Mouse (Mus musculus) T-helper 1 cell (primary cell): ENCODE results near the gene Coro6.

Experiments
- in situ Hi-C: fragments of 300-600 bp; cut with MboI, MseI; formaldehyde crosslinking; loops from one replicate; pipeline ENCODE4 v1.15.1; 2025; ENCODE audit warnings: high pct_unique_total_duplicates

Coro6 gene

GRCm38 (mm10) chr11:77464684-77465083 is 2.5 kb downstream of the Coro6 start:
- in situ Hi-C loops: loop anchor here (5.0 kb wide), 1 partner anchor 362 kb away; no protein-coding TSS in a partner anchor

- in situ Hi-C loops: loop anchor here (5.0 kb wide), 1 partner anchor 363 kb away; no protein-coding TSS in a partner anchor
Measured at GRCm38 (mm10) chr11:77465111-77465510, 2.9 kb downstream of the Coro6 start.

DNA sequence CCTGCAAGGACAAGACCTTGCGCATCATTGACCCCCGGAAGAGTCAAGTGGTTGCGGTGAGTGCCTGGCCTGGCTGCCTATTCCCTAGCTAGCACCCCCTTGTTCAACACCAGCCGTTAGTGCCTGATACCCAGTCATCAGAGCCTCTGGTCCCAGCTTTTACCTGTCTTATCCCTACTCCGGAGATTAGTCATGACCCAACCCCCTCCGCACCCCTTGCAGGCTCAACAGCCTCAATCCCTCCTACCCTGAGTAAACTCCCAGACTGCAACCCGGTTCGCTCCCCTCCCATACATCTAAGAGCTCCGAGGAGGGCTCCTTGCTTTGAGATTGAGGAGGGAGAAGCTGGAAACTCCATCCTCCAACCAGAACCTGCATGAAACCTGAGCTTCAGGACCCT is 4.3 kb downstream of the Coro6 start:
- in situ Hi-C loops: loop anchor here (5.0 kb wide), 1 partner anchor 364 kb away; no protein-coding TSS in a partner anchor

DNA sequence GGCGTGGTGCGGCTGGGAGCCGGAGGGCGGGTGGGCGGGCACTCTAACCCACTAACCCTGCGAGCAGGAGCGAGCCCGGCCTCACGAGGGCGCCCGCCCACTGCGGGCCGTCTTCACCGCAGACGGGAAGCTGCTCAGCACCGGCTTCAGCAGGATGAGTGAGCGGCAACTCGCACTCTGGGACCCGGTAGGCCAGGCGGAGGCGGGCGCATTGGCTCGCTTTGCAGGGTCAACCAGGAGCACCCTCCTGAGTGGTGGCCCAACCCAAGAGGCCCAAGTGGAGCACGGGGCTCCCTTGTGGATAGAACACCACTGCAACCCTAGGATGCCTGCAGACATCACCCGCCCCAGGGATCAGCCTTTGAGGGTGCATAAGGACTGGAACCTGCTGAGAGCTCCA is 4.9 kb downstream of the Coro6 start:
- in situ Hi-C loops: loop anchor here (5.0 kb wide), 1 partner anchor 365 kb away; no protein-coding TSS in a partner anchor

DNA sequence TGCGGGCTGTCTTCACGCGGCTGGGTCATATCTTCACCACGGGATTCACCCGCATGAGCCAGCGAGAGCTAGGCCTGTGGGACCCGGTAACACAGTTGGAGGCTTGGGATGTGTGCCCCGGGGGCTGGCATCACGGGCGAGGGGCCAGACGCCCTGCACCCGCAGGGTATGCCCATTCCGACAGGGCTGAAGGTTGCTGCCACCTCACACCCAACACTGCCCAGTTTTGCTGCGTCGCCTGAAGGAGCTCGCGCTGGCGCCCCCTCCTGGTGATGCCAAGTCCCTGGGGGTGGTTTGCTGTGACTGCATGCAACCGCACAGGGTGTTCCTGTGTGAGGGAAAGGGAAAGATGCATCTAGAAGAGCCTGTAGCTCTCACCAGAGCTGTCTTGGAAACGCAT is 5.6 kb downstream of the Coro6 start:
- in situ Hi-C loops: loop anchor here (5.0 kb wide), 1 partner anchor 365 kb away; no protein-coding TSS in a partner anchor

DNA sequence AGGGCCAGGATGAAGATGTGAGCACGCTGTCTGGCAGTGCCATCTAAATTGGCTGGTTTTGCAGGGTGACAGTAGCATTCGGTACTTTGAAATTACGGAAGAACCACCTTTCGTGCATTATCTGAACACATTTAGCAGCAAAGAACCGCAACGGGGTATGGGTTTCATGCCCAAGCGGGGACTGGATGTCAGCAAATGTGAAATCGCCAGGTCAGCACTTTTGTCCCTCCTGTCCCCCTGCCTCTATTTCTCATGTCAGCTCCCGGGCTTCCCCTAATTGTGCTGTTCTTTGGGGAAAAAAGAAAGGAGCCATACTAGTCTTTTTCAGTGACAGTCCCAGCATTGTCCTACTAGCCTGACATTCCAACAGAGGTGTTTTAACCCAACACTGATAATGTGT is 6.2 kb downstream of the Coro6 start:
- in situ Hi-C loops: loop anchor here (5.0 kb wide), 1 partner anchor 366 kb away; no protein-coding TSS in a partner anchor

DNA sequence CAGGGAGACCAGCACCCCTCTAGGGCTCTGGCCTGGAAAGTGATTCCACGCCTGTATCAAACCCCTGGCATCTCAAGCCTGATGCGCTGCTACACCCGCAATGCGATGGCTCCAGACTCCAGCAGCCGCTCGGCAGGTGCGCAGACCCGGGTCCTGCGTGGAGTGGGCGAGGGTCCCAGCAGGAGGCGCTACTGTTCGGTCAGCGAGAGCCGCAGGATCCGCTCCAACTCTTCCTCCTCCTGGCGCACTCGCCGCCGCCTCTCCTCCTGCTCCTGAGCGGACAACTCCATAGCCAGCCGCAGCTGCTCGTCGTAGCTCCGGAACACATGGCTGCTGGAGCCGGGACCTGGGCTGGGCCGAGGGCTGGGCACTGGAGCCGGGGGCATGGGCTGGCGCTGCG is 9.2 kb downstream of the Coro6 start:
- in situ Hi-C loops: no loop called here

DNA sequence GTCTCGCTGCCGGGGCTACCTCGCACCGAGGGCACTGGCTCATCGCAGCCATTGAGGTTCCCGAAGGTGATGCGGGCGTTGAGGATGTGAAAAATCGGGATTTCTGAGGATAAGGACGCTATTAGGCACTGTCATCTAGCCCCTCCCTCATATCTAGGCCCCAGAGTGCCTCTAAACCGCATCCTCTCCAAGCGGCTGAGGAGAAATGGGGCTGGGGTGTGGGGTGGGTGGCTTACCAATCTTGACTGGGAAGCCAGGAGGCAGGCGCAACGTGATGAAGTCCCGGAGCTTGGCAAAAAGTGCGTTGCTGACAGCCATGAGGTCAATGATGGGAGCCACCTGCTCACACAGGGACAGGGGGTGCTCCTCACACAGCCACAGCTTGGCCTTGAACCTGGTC is 10.6 kb downstream of the Coro6 start:
- in situ Hi-C loops: no loop called here

DNA sequence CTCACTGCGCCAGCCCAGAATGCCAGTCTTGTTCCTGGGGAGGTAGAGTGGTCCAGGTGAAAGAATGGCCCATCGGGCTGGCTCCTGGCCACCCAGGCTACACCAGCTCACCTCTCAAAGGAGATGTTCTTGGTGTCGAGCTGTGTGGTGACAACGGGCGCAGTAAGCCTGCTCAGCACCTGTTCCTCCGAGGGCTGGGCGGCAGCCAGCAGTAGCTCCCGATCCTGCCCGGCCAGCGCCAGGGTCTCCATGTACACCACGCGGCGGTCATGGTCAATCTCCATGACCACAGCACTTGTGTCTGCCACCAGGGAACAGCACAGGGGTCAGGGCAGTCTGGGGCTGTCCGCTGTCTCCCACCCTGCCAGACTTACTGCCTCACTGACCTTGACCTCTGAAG is 14.0 kb downstream of the Coro6 start:
- in situ Hi-C loops: no loop called here

- in situ Hi-C loops: no loop called here
Measured at GRCm38 (mm10) chr11:77476895-77477294, 14.7 kb downstream of the Coro6 start.

DNA sequence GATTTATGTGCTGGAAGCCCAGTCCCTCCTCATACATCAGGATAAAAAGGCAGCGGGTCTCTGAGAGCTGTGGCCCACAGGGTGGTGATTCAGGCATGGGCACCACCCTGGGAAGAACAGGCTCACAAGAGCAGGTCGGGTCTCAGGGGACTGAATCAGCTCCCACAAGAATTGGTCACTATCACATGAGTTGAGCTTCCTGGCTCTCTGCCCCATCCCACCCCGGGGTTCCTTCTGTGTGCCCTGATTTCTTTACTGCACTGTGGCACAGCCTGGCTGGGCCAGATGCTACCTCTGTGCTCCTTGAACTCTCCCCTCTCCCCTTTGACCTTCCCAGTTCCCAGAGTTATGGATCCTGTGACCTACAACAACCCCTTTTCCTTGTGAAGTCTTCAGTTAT is 20.8 kb downstream of the Coro6 start:
- in situ Hi-C loops: no loop called here

GRCm38 (mm10) chr11:77483510-77484255 is 21.5 kb downstream of the Coro6 start:
- in situ Hi-C loops: no loop called here

DNA sequence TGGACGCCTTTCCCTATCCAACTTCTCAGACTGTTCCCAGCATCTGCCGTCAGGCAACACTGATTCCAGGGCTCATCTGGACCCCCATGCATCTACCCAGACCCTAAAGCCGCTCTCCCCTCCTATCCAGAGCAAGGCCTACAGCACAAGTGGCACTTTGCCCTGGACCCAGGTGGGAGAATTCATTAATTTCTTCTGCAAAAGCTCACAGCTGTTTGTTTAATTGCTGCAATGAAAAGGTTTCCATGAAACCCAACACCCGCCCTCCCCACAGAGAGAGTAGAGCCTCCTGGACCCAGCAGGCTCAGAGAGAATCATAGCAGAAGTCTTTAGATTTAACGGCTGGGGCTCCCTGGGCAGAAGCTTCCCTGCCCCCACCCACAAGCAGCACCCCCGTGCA is 23.0 kb downstream of the Coro6 start:
- in situ Hi-C loops: no loop called here

GRCm38 (mm10) chr11:77486798-77487197 is 24.6 kb downstream of the Coro6 start:
- in situ Hi-C loops: no loop called here

- in situ Hi-C loops: no loop called here
Measured at GRCm38 (mm10) chr11:77488771-77489581, 26.8 kb downstream of the Coro6 start.

DNA sequence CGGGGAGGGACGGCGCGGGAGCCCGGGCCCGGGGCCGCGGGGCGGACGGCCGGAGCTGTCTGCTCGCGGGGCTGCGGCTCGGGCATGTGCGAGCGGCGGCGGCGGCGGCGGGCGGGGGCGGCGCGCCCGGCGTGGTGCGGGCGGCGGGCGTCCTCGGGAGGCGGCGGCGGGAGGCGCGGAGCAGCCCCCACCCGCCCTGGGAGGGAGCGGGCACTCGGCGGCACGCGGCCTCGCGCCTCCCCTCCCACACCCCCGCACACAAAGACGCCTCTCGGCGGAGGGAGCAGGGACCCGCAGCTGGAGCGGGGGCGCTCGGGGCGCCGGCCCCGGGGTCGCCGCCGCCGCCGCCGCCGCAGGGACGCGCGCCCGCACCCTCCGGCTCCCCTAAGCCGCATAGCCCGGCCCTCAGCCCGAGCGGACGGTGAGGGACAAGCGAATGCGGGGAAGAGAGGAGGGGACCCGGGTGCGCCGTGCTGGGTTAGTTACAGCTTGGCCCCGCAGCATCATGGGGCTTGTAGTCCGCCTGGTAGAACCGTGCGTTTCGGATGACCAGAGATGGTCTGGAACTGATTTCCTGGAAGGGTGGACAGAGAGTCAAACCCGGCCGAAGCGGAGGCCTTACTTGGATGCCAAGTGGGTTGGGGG is 27.5 kb downstream of the Coro6 start, which contains the start of gene Ankrd13b:
Gene Ankrd13b (minus strand): TSS at position 88 of the 645 bp plus-strand sequence.
- in situ Hi-C loops: no loop called here

- in situ Hi-C loops: no loop called here
Measured at GRCm38 (mm10) chr11:77490451-77490850, 28.2 kb downstream of the Coro6 start.

DNA sequence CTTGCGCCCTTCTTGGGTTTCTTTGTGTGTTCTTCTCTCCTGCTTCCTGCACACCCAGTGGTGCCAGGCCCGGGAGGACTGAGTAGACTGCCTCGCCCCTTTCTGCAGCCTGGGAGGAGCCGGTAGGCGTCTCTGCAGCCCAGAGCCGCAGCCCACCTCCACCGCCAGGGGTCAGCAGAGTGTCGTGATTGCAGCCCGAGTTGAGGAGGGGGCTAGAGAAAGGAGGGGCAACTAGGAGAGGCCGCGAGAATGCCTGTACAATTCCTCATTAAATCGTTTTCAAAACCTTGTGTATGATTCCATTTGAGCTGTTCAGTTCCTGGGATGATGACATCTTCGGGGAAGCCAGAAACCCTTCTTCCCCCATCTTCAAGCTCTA is 28.9 kb downstream of the Coro6 start:
- in situ Hi-C loops: no loop called here

- in situ Hi-C loops: no loop called here
Measured at GRCm38 (mm10) chr11:77491502-77492291, 29.5 kb downstream of the Coro6 start.

GRCm38 (mm10) chr11:77492311-77492871 is 30.2 kb downstream of the Coro6 start:
- in situ Hi-C loops: no loop called here

DNA sequence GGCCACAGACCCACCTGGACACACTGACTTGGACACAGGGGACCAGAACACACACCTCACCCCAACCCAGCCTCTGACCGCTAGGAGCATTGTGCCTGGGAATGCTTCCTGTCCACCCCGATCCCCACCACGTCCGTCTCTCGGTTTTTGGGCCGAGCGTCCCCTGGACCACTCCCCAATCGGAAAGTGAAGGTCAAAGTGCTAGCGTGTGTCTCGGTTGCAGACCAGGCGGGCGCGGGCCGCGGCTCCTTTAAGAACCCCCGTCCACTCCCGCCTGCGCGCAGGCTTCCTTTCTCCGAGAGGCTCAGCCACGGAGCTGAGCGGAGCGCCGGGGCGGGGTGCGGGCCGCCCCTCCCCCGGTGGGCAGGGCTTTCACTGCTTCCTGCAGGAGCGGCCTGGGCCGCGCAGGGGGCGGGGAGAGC is 30.7 kb downstream of the Coro6 start:
- in situ Hi-C loops: no loop called here
